Mouse (Mus musculus) embryonic facial prominence, embryonic 11.5 days (tissue): Measurements from ENCODE around the gene Sptbn2. TPM values are rescaled to one million over a fixed set of nuclear protein-coding genes. Genes with fewer than 3 reads are reported as not detected.
"Not testable (repeated sequence)": the region's sequence is repeated elsewhere in the genome, so short reads cannot be mapped to it uniquely, and the experiment has no call there.

Experiments used
- ATAC-seq: fragments of 200-750 bp; cut with Nextera tagmentation; replicated peaks from 2 replicates; pipeline ENCODE4 v1.8.0; 2017; ENCODE audit warnings: low read depth; ENCODE audit not compliant: insufficient number of reproducible peaks, low FRiP score, low TSS enrichment
- DNase-seq: peaks from one replicate; pipeline ENCODE4 v3.0.0-alpha.2; 2015; ENCODE audit warnings: low spot score
- H3K27ac ChIP-seq: fragments of 300-500 bp; sonication (generic); replicated peaks from 2 replicates; pipeline ENCODE4 v1.5.1; 2014; ENCODE audit warnings: mild to moderate bottlenecking, low read depth, low read length, control low read depth
- H3K27me3 ChIP-seq: fragments of 300-500 bp; sonication (generic); 2 replicates; pipeline ENCODE4 v1.6.1; 2014; ENCODE audit warnings: mild to moderate bottlenecking, low read length, moderate library complexity, mixed read lengths; ENCODE audit not compliant: control insufficient read depth, insufficient read depth
- H3K36me3 ChIP-seq: fragments of 300-500 bp; sonication (generic); replicated peaks from 2 replicates; pipeline ENCODE4 v1.6.1; 2014; ENCODE audit warnings: low read depth, mild to moderate bottlenecking, low read length, moderate library complexity, mixed read lengths; ENCODE audit not compliant: control insufficient read depth, insufficient read depth
- H3K4me1 ChIP-seq: fragments of 300-500 bp; sonication (generic); 2 replicates; pipeline ENCODE4 v1.6.1; 2014; ENCODE audit warnings: low read length, mixed read lengths; ENCODE audit not compliant: control insufficient read depth, insufficient read depth
- H3K4me2 ChIP-seq: fragments of 300-500 bp; sonication (generic); 2 replicates; pipeline ENCODE4 v1.6.1; 2014; ENCODE audit warnings: low read depth, mild to moderate bottlenecking, control low read depth, low read length, moderate library complexity
- H3K4me3 ChIP-seq: fragments of 300-500 bp; sonication (generic); 2 replicates; pipeline ENCODE4 v1.5.1; 2014; ENCODE audit warnings: low read depth, low read length, control low read depth
- H3K9ac ChIP-seq: fragments of 300-500 bp; sonication (generic); replicated peaks from 2 replicates; pipeline ENCODE4 v1.6.1; 2014; ENCODE audit warnings: mild to moderate bottlenecking, control low read depth, low read length
- H3K9me3 ChIP-seq: fragments of 300-500 bp; sonication (generic); replicated peaks from 2 replicates; pipeline ENCODE4 v1.6.1; 2016; ENCODE audit warnings: mild to moderate bottlenecking, low read length, inconsistent platforms, mixed read lengths; ENCODE audit not compliant: control insufficient read depth
- WGBS: fragments of 180-500 bp; shearing (Covaris S2); extraction: QIAGEN DNeasy Blood & Tissue Kit; methylation state at CpG from one replicate; pipeline ENCODE4 v1.1.7; 2014; 5-methylcytosine and 5-hydroxymethylcytosine counted together
- polyA plus RNA-seq: library from polyadenylated mRNA; unstranded; fragments of >200 nt; fragmentation: Nextera tagmentation; extraction: Ambion mirVana; gene quantifications from 2 replicates; pipeline ENCODE4 v1.2.1, GENCODE M21; 2014

Sptbn2 gene
- polyA plus RNA-seq, 1 experiment from 2014 or later, result 5.4 TPM

DNA sequence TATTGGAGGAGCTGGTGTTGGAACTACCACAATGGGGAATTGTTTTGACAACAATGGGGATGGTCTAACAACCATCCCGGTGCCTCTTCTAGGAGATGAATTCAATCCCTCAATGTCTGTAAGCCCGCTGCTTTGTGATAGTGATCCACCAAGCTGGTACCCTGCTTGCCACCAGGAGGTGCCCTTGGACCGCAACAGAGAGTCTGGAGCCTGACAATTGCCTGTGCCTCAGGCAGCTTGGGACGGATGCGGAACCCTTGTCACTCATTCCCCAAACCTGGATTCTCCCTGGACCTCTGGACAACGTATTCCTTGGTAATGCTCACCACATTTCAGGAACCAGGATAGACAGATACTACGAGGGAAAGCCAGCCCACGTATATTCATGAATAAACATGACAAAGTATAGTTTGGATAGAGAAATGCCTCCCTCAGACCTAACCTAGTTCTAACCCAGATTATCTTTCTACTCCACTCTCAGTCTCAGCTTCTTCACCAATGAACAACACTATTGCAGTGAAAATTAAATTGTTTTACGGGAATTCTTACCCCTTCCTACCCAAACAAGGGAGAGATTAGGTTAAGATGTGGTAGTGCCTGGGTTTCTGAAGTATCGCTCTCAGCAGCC lies 44.7 kb downstream of the Sptbn2 start:
- H3K9me3 ChIP-seq, result no peaks in the 10 kb centered on the region
- WGBS, result 0% methylated on average over 10 of the region's 10 CpGs
- H3K27ac ChIP-seq, result peak overlapping the region; percentile 92
- peak overlapping the region; percentile 57 for H3K9ac ChIP-seq
- peak overlapping the region; percentile 71 for H3K4me3 ChIP-seq
- no peaks in the 10 kb centered on the region for H3K4me1 ChIP-seq
- DNase-seq (peak; percentile 91), ATAC-seq (peak; percentile 60)
- H3K4me2 ChIP-seq, result peak overlapping the region; percentile 51
- no peaks in the 10 kb centered on the region for H3K27me3 ChIP-seq
- no peaks in the 10 kb centered on the region; the same call in 1 of the 2 replicates for H3K36me3 ChIP-seq

- ATAC-seq (peak; percentile 93), DNase-seq (peak; percentile 100)
- Histone ChIP-seq H3K36me3 (no peaks in the 10 kb centered on the region; the same call in 1 of the 2 replicates), H3K4me1 (no peaks in the 10 kb centered on the region), H3K27ac (peak within 1 kb of the TSS; percentile 92), H3K9me3 (no peaks in the 10 kb centered on the region), H3K27me3 (no peaks in the 10 kb centered on the region), H3K4me2 (peak within 1 kb of the TSS; percentile 68), H3K9ac (peak within 1 kb of the TSS; percentile 92), H3K4me3 (peak within 1 kb of the TSS; percentile 71)
- under 1% methylated on average over 65 of the region's 65 CpGs for WGBS
Observed at GRCm38 (mm10) chr19:4756193-4756911, 45.4 kb downstream of the Sptbn2 start, which contains the start of gene Rbm4b. Gene Rbm4b (plus strand): TSS chr19:4756497.

GRCm38 (mm10) chr19:4756921-4757320 lies 46.0 kb downstream of the Sptbn2 start:
- WGBS, result 12% methylated on average over 9 of the region's 9 CpGs
- peak overlapping the region; percentile 68 for H3K4me2 ChIP-seq
- peak; percentile 6; the same call in 1 of the 2 replicates for ATAC-seq

GRCm38 (mm10) chr19:4760544-4760943 lies 49.6 kb downstream of the Sptbn2 start:
- H3K4me1 ChIP-seq, DNase-seq, H3K9ac ChIP-seq, H3K27me3 ChIP-seq, H3K9me3 ChIP-seq, H3K36me3 ChIP-seq, H3K4me2 ChIP-seq, ATAC-seq, H3K4me3 ChIP-seq, H3K27ac ChIP-seq: not testable (repeated sequence)
- 95% methylated on average over 8 of the region's 8 CpGs for WGBS

More at GRCm38 (mm10) chr19:4756921-4757320, 46.0 kb downstream of the Sptbn2 start:
- H3K9ac ChIP-seq, result peak overlapping the region; percentile 92
- H3K4me1 ChIP-seq, result no peaks in the 10 kb centered on the region
- H3K9me3 ChIP-seq, result no peaks in the 10 kb centered on the region
- H3K4me3 ChIP-seq, result peak overlapping the region; percentile 71
- no peaks in the 10 kb centered on the region for H3K27me3 ChIP-seq
- peak overlapping the region; percentile 92 for H3K27ac ChIP-seq
- DNase-seq, result no peak
- H3K36me3 ChIP-seq, result peaks cover under 1% of the 10 kb centered on the region

DNA sequence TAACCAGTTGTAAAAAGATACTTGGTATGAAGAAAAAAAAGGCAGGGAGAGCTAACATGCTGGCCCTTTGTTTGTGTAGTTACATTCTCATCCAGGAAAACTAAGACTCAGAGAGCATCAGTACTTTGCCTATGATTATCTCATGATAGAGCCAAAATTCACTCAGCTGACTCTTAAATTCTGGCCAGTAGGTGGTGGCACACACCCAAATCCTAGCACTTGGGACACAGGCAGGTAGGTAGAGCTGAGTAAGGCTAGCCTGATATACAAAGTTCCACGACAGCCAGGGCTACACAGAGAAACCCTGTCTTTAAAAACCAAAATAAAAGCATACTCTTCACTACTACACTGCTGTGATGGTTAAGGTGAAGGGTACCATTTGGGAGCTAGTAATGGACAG lies 51.9 kb downstream of the Sptbn2 start:
- Histone ChIP-seq H3K36me3 (peaks cover 6% of the 10 kb centered on the region), H3K9me3 (no peaks in the 10 kb centered on the region), H3K27me3 (no peaks in the 10 kb centered on the region), H3K9ac (no peak overlapping the region), H3K27ac (no peak overlapping the region), H3K4me2 (no peak overlapping the region), H3K4me1 (no peaks in the 10 kb centered on the region), H3K4me3 (no peak overlapping the region)
- WGBS, result 67% methylated on average over 1 of the region's 1 CpGs
- DNase-seq, result no peak
- no peak for ATAC-seq

DNA sequence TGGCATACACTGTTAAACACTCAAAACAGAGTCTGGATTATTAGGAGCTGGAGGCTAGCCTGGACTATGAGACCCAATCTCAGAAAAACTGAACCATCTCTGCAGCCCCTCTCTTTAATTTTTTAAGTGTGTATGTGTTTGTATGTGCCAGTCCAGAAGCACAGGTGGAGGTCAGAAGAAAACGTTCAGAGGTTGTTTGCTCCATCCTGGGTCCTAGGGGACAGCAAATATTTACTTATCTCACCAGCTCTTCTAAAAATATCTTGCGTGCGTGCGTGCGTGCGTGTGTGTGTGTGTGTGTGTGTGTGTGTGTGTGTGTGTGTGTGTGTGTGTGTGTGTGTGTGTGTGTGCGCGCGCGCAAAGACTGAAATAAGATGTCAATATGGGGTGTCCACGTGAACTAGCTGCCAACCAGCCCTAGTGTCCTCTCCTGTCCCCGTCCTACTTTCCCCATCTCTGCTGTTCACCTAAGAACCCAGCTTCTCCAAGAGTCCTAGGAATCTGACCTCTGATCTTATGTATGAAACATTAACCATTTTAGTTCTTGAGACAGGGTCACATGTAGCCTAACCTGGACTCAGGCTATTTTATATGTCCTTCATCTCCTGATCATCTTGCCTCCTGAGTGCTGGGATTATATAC lies 56.7 kb downstream of the Sptbn2 start:
- ATAC-seq (no peak), DNase-seq (no peak)
- no peaks in the 10 kb centered on the region for H3K9me3 ChIP-seq
- H3K4me2 ChIP-seq, result no peak overlapping the region
- H3K27ac ChIP-seq, result no peak overlapping the region
- H3K4me1 ChIP-seq, result no peaks in the 10 kb centered on the region
- H3K9ac ChIP-seq, result no peak overlapping the region
- H3K27me3 ChIP-seq, result no peaks in the 10 kb centered on the region
- H3K4me3 ChIP-seq, result no peak overlapping the region
- peaks cover 10% of the 10 kb centered on the region for H3K36me3 ChIP-seq
- 79% methylated on average over 12 of the region's 12 CpGs for WGBS

DNA sequence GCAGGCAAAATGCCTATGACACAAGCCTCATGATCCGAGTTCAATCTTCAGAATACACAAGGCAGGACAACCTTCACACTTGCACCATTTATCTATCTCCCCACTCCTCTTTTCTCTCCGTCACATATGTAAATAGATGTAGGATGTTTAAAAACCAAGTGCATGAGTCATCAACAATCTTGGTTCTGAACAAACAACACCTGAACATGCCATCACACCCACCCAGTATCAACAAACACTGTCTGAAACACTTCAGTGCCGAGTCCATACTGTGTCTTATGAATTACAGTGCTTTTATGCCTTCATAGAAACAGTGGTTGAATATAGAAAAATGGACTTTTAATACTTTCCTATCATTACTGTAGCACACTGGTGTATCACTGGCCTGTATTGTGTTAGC lies 61.8 kb downstream of the Sptbn2 start:
- Histone ChIP-seq H3K27ac (no peak overlapping the region), H3K4me1 (no peaks in the 10 kb centered on the region), H3K4me3 (no peak overlapping the region), H3K36me3 (peaks cover 13% of the 10 kb centered on the region), H3K9ac (no peak overlapping the region), H3K4me2 (no peak overlapping the region), H3K9me3 (no peaks in the 10 kb centered on the region), H3K27me3 (no peaks in the 10 kb centered on the region)
- ATAC-seq, result no peak
- no peak for DNase-seq
- WGBS, result 88% methylated on average over 3 of the region's 3 CpGs

DNA sequence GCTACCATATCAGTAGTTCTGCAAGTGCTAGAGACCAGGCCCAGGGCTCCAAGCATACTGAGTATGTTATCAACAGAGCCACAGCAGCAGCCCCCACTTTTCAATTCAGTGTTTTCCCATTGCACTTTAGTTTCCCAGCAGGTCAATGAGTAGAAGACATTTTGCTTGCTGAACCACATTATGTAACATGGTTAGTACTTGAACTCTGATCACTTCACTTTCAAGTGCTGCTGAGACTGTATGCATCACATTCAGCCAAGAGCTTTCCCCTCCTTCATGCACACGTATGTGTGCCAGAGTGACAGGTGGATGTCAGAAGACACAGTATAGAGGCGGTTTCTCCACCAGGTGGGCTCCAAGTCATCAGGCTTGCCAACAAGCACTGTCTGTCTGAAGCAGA lies 71.9 kb downstream of the Sptbn2 start:
- DNase-seq (no peak), ATAC-seq (no peak)
- Histone ChIP-seq H3K4me2 (no peak overlapping the region), H3K4me3 (no peak overlapping the region), H3K4me1 (no peaks in the 10 kb centered on the region), H3K27ac (no peak overlapping the region), H3K9ac (no peak overlapping the region), H3K9me3 (no peaks in the 10 kb centered on the region), H3K36me3 (peaks cover 17% of the 10 kb centered on the region), H3K27me3 (no peaks in the 10 kb centered on the region)
- WGBS, result 91% methylated on average over 2 of the region's 2 CpGs
